Mouse (Mus musculus): Measurements from ENCODE around the gene Calr.

Calr gene

GRCm38 (mm10) chr8:84846722-84847572 is at the start of gene Calr:
Gene Calr (minus strand): TSS chr8:84846934.
- peak; percentile 99 to 100 for DNase-seq

- DNase-seq, result no peak
Measured at GRCm38 (mm10) chr8:84895963-84896362, 49.2 kb upstream of the Calr start.

GRCm38 (mm10) chr8:84893709-84894134 is 47.0 kb upstream of the Calr start, which contains the start of gene Gcdh:
Gene Gcdh (minus strand): TSS chr8:84893921.
- DNase-seq, result peak; percentile 79 to 89

DNA sequence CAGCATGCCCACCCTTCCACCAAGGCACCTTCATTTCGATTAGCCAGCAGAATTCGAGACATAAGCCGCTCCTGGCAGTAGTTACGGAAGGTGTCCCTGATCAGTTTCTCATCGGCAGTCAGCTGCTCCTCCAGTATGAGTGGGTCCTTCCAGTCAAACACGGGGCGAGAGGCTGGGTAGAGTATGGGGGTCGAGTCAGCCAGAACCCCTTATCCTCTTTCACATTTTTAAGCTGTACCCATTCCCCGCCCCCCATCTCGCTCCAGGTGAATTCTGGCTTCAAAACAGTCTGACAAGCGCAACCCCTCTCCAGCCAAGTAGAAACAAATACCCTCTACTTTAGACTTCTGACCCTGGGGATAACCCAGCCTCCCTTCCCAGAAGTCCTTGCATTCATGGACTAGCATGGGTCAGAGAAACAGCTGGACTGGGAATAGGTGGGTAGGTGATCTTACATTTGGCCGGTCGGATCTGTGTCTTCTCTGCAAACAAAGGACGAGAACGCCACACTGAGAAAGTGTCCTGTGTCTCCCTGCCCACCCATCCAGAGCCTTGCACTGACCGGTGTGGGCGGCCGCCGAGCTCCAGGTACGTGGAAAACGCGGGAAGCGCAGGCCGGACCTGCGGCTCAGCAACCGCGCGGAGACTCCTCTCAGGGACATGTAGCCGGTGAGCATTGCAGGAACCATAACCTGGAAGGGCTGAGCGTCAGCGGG is 46.4 kb upstream of the Calr start:
- DNase-seq, result no peak

DNA sequence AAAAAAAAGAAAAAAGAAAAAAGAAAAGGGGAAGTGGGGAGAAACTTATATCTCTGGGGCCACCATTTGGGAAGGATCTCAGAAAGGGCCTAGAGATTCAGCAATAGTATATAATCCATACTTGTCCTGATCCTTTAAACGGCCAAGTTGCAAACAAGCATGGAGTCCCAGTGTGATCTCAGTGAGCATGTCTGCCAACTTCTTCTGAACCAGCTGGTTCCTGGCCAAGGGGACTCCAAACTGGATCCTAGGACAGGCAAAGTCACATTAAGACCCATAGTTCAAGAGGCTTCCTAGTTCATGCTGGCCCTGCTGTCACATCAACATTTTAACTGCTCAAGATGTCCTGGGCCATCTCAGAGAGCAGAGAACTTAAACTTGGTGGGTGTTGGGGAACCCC is 42.4 kb upstream of the Calr start:
- no peak for DNase-seq

DNA sequence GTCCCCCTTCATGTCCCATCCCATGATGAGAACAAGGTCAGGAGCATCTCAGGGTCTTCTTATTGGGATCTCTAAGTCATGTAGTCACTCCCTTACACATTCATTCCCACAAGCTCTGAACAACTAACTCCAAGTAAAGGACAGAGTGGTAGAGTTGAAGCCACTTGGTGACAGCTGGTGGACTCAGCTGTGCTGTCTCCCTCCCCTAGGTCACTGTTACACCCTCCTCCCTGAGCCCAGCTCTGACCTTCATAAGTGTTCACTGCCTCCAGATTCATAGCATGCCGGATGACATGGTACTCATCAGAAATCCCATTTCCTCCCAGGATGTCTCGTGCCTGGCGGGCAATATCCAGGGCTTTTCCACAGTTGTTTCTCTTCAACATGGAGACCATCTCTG is 41.5 kb upstream of the Calr start:
- no peak for DNase-seq

- no peak for DNase-seq
Measured at GRCm38 (mm10) chr8:84884728-84885127, 38.0 kb upstream of the Calr start.

DNA sequence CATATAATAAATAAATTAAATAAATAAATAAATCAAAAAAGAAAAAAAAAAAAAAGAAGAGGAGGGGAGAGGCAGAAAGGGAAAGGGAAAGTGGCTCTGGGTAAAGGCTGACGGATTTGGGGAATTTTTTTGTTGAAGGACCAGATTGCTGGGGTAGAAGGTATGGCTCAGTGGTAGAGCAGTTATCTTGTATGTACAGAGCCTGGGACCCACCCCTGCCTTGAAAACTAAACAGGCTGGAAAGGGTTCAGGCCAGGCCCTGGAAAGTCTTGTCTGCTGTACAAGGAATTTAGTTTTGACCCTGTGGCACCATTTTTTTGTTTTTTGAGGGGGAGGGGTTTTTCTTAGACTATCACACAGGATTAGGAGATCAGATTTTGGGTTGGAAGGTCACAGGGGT is 32.2 kb upstream of the Calr start:
- no peak for DNase-seq

GRCm38 (mm10) chr8:84877297-84878035 is 30.7 kb upstream of the Calr start:
- DNase-seq, result no peak

DNA sequence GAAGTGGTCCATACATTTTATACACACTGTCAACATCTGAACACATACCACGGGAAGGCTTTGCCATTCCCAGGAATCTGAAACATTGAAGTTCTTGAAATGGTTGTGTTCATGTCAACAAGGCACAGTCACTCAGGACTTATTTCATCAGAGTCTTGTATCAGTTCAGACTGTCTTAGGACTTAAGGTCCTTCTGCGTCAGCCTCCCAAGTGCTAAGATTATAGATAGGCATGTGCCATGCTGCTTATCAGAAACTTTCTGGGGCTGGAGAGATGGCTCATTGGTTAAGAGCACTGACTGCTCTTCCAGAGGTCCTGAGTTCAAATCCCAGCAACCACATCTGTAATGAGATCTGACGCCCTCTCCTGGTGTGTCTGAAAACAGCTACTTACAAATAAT is 27.6 kb upstream of the Calr start:
- DNase-seq, result no peak

DNA sequence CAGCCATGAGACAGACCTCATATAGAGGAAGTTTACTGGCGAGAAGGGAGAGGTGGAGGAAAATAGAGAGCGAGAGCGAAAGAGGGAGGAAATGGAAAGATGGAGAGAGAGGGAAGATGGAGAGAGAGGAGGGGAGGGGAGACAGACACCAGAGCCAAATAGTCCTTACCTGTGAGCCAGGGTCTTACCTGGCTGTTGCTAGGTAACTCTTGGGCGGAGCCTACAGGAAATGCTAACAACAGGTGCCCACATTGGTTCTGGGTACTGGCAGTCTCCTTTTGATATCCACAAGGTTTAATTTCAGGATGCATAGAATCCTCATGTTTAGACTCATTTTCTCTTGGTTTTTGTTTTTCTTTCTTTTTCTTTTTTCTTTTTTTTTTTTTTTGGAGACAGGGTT is 26.3 kb upstream of the Calr start:
- DNase-seq, result no peak

GRCm38 (mm10) chr8:84872309-84872965 is 25.7 kb upstream of the Calr start:
- peak; percentile 22 for DNase-seq

GRCm38 (mm10) chr8:84871376-84872308 is 24.9 kb upstream of the Calr start, which contains the start of gene Syce2:
Gene Syce2 (plus strand): TSS chr8:84872111.
- peak; percentile 64 to 77 for DNase-seq

GRCm38 (mm10) chr8:84856864-84857441 is 10.2 kb upstream of the Calr start, which contains the start of gene Farsa:
Gene Farsa (plus strand): TSS chr8:84856989.
- DNase-seq, result peak; percentile 79 to 86

- DNase-seq, result no peak
Measured at GRCm38 (mm10) chr8:84856434-84856833, 9.7 kb upstream of the Calr start.

DNA sequence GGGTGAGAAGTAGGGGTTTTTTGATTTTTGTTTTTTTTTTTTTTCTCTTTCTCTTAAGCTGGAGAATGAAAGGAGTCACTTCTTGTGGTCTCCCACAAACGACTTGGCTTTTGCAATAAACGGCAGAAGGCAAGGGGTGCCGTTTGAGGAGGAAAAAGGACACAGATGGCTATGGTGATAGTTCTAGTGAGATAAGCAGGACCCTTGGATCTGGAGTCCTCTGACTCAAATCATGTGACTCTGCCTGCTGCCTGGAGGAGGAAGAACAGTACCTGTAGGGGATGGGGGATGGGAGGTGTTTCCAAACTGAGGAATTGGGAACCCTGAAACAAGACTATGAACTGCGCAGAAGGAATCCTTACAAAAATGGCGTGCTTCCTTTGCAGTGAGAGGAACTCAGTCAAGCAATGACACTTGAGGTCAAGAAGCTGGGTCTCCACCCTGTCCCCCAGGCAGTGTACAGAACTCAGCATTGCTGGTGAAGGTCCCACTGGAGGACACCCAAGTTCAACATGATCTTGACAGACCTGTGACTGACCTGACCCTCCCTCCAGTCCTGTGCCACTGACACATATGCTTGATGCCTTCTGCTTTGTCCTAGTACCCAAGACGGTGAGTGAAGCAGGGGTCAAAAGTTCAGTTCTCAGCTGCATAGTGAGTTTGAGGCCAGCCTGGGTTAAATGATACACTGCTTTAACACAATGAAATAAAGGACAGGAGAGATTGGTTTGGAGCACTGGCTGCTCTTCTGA is 1.1 kb upstream of the Calr start:
- peak in 1 of 2 experiments; percentile 41 for DNase-seq

GRCm38 (mm10) chr8:84846094-84846721 is 526 bp downstream of the Calr start:
- no peak for DNase-seq

DNA sequence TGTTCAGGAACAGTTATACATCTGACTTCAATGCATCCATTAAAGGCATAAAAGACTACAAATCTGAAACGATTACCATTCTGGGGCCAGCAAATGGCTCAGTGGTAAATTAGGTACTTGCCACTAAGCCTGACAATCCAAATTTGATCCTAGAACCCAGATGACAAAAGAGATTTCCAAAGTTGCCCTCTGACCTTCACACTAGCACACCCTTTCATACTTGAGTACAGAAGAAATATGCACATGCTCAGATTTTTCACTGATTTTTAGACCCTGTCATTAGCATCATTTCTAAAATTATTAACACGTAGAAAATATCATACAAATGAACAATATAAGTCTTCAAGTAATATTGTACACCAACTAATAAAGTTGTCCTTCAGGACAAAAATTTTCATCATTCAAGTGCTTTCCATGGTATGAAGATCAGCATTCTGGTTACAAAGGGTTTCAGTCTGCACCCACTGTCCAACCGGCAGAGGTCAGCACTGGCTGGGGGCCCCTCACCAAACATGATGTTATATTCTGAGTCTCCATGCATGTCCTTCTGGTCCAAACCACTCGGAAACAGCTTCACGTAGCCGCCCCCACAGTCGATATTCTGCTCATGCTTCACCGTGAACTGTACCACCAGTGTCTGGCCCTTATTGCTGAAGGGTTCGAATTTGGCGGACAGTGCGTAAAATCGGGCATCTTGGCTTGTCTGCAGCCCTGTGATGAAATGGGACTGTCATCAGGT is 1.2 kb downstream of the Calr start:
- DNase-seq, result no peak
